Mouse (Mus musculus): Measurements from ENCODE around the gene Zbtb46.

The Zbtb46 gene

GRCm38 (mm10) chr2:181356780-181357179, 102.4 kb downstream of the Zbtb46 start:
- DNase-seq: no peak

- no peak for DNase-seq
These were observed 116.5 kb downstream of the Zbtb46 start for GRCm38 (mm10) chr2:181342766-181343165.

- DNase-seq: peak; percentile 41
These were observed 118.8 kb downstream of the Zbtb46 start for GRCm38 (mm10) chr2:181340426-181340825.
